Mouse (Mus musculus): ENCODE data around the gene Ankrd33b.

DNA sequence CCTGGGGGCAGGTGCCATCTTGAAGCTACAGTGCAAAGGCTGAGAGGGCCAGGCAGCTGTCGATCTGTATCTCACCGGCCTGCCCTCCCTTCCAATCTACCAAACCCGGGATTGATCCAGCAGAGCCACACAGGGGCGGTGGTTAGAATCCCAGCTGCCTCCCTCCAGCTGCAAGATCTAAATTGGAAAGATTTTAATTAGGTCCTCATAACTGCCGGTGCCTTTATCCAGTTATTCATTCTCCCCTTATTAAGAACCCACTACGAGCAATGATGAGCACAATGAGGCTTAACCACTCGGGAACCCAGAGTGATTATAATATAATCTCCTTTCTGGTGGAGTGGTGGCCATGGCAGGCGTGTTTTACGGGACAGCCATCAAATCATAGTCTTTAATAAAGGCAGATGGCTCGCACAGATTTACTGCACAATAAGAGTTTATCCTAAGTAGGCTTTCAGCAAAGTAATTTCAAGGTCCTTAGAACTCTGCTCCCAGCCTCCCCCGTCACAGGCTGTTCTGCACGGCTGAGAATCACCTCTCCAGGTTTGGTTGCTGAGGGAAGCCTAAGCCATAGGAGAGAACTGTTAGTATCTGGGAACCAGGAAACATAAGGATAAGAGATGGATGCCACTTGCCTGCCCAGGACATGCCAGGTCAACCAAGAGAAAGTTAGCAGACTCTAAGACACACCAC is 34.8 kb upstream of the Ankrd33b start:
- TF ChIP-seq GATA1 (IDR thresholded peaks at IDR 0.05; ENCODE audit: borderline replicate concordance, low read length) (no peak), FLI1 (IDR thresholded peaks at IDR 0.05; ENCODE audit: low read length) (no peak)
